Mouse (Mus musculus) bone marrow, adult 2 months (tissue): ENCODE results near the gene Zfand2b.
A peak's percentile ranks its signal among the peaks of the same experiment; 100 is the strongest.

Experiments used
- CTCF ChIP-seq: fragments of 200-500 bp; IDR thresholded peaks from 2 replicates; pipeline ENCODE4 v1.5.1; 2011; ENCODE audit warnings: low read length, control low read depth; ENCODE audit not compliant: control insufficient read depth, insufficient read depth
- POLR2A ChIP-seq: fragments of 200-500 bp; IDR thresholded peaks from 2 replicates; pipeline ENCODE4 v1.6.1; 2011; ENCODE audit warnings: low read depth, mild to moderate bottlenecking, control low read depth, low read length, borderline replicate concordance; ENCODE audit not compliant: control insufficient read depth

DNA sequence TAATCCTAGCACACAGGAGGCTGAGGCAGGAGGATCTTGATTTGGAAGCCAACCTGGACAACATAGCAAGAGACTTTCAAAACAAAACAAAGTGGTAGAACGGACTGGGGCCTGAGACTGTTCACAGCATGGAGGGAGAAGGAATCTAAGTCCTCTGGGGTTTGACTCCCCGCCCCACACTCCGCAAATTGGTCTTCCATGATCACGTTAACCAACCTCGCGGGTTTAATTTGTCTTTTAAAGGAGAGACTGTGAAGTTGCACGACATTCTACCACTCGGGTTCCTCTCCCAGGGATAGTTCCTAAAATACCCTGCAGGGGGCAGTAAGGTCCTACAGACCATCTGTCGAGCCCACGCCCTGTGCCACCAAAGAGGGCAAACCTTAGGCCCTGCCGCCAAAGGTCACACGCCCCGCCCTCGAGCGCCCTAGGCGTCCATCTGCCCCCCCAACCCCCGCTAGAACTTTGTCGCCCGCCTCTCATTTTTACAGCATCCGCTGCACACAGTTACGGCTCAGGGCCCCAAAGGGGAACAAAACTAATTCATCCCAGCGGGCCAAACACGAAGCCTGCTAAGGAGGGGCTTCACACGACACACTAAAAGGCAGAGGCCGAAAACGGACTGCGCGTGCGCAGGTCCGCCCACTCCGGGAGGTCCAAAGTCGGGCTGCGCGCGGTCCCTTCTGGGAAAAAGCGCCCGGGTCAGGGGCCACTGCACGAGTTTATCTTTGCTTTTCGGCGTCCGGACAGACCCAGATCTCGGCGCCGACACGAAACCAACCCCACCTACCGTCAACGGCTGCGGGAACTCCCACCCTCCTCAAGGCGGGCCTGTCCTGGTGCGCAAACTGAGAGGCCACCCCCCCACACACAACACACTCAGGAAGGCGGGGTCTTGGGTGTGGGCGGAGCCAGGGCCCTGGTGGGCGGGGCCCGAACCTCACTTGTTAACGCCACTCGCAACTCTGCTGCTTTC, 43.8 kb upstream of the Zfand2b start, which contains the start of gene Nhej1:
- TF ChIP-seq CTCF (peak; percentile 86), POLR2A (peak; percentile 40; the same call in 1 of the 2 replicates)
